Mouse (Mus musculus) ES-E14 (cell line): ENCODE results near the gene Bricd5. TPM values are rescaled to one million over a fixed set of nuclear protein-coding genes. Genes with fewer than 3 reads are reported as not detected.

Experiments used
- DNase-seq: peaks from one replicate; pipeline ENCODE4 v3.0.0-alpha.2; 2013; ENCODE audit warnings: low read depth, low spot score
- H3K27ac ChIP-seq: 2 replicates; pipeline ENCODE4 v1.5.1; 2012; ENCODE audit warnings: low read depth, mild to moderate bottlenecking, low read length, moderate library complexity, mixed read lengths; ENCODE audit not compliant: poor library complexity, insufficient read depth, severe bottlenecking
- H3K36me3 ChIP-seq: 2 replicates; pipeline ENCODE4 v1.6.1; 2012; ENCODE audit warnings: mild to moderate bottlenecking, low read length, moderate library complexity, mixed read lengths; ENCODE audit not compliant: control insufficient read depth, poor library complexity, insufficient read depth, severe bottlenecking
- H3K4me1 ChIP-seq, 2 experiments: fragments of 150-350 bp in 1 of 2; sonication (generic) in 1 of 2; 2 replicates each; pipeline ENCODE4 v1.6.1; 2012; ENCODE audit warnings: low read length in 2 of 2, mild to moderate bottlenecking in 1 of 2, mixed read lengths in 1 of 2; ENCODE audit not compliant: control insufficient read depth in 2 of 2, insufficient read depth in 2 of 2, poor library complexity in 1 of 2
- H3K4me3 ChIP-seq, 2 experiments: fragments of 150-350 bp in 1 of 2; sonication (generic) in 1 of 2; 2 replicates each; pipeline ENCODE4 v1.5.1; 2012; ENCODE audit warnings: low read length in 2 of 2, low read depth in 1 of 2, mild to moderate bottlenecking in 1 of 2, mixed read lengths in 1 of 2; ENCODE audit not compliant: insufficient read depth in 1 of 2, poor library complexity in 1 of 2, severe bottlenecking in 1 of 2
- H3K9ac ChIP-seq: 2 replicates; pipeline ENCODE4 v1.6.1; 2012; ENCODE audit warnings: low read depth, mild to moderate bottlenecking, low read length, mixed read lengths; ENCODE audit not compliant: poor library complexity, insufficient read depth, severe bottlenecking
- H3K9me3 ChIP-seq: fragments of 150-350 bp; sonication (generic); 2 replicates; pipeline ENCODE4 v1.6.1; 2012; ENCODE audit warnings: low read depth, mild to moderate bottlenecking, low read length; ENCODE audit not compliant: control insufficient read depth, insufficient read depth
- CHD2 ChIP-seq: IDR thresholded peaks from 2 replicates; pipeline ENCODE4 v1.6.1; 2014; ENCODE audit warnings: mild to moderate bottlenecking, low read depth, low read length, inconsistent platforms
- HCFC1 ChIP-seq: IDR thresholded peaks from 2 replicates; pipeline ENCODE4 v1.6.1; 2012; ENCODE audit warnings: low read length, inconsistent platforms, borderline replicate concordance; ENCODE audit not compliant: insufficient read depth
- MAFK ChIP-seq: IDR thresholded peaks from 2 replicates; pipeline ENCODE4 v1.6.1; 2014; ENCODE audit warnings: mild to moderate bottlenecking, low read depth, low read length, inconsistent platforms; ENCODE audit not compliant: insufficient read depth
- ZC3H11A ChIP-seq: IDR thresholded peaks from 2 replicates; pipeline ENCODE4 v1.6.1; 2012; ENCODE audit warnings: low read depth, mild to moderate bottlenecking, inconsistent platforms, low read length, borderline replicate concordance
- ZNF384 ChIP-seq: IDR thresholded peaks from 2 replicates; pipeline ENCODE4 v1.6.1; 2012; ENCODE audit warnings: low read depth, low read length, inconsistent platforms
- in situ Hi-C, 2 experiments: fragments of 600-800 bp; cut with MboI; formaldehyde crosslinking; loops; one replicate each; pipeline ENCODE4 v1.15.1; 2025; ENCODE audit warnings: low sequenced_read_pairs in 2 of 2, inconsistent platforms in 1 of 2; ENCODE audit not compliant: unreplicated experiment in 2 of 2
- total RNA-seq: library from RNA; depleted of rRNA; stranded (reverse); fragments of 300-350 nt; gene quantifications from 2 replicates; pipeline ENCODE4 v1.2.3, GENCODE M21; 2012

Gene Bricd5
- total RNA-seq, 1 experiment, result 1.4 TPM

DNA sequence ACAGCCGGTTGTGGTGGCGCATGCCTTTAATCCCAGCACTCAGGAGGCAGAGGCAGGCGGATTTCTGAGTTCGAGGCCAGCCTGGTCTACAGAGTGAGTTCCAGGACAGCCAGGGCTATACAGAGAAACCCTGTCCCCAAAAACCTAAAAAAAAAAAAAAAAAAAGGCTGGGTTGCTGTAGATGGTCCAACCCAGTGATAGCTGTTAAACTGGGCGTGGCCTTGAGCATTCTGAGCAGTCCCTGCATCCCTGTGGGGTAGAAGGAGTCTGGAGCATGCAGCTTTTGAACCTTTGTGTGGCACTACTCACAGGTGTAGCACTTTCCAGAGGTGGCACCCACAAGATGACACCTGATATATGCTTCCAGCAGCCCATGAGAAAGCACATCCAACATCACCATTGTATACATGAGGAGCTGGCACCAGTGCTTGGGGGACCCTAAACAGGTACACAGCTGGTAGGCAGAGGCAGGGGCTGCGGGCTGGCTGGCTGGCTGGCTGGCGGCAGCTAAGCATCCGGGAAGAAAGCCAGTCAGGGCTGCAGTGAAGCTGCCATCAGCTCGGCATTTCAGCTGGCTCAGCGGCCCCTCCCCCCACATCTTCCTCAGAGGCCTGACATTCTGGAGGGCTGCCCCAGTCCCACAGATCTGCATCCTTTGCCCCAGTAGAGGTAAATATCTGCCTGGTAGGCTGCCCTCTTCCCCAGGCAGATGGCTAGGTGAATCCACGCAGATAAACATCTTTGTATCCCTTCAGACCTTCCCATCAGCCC, 11.6 kb downstream of the Bricd5 start:
- Histone ChIP-seq H3K9me3 (no peaks in the 10 kb centered on the region), H3K36me3 (no peaks in the 10 kb centered on the region), H3K9ac (no peak overlapping the region), H3K4me1 (peaks cover 4 to 8% of the 10 kb centered on the region in 2 experiments; a peak in 3 of 4 replicates), H3K4me3 (no peak overlapping the region), H3K27ac (no peak overlapping the region; the same call in 1 of the 2 replicates)
- TF ChIP-seq HCFC1 (no peak), ZNF384 (peak; percentile 57; the same call in 1 of the 2 replicates), CHD2 (no peak), MAFK (peak; percentile 73), ZC3H11A (no peak)
- in situ Hi-C loops, result no loop called here
- DNase-seq, result no peak

GRCm38 (mm10) chr17:24488186-24488661, 14.5 kb downstream of the Bricd5 start, which contains the start of gene Caskin1:
TSS of gene Caskin1 (plus strand) at chr17:24488601.
- in situ Hi-C loops, result no loop called here
- Histone ChIP-seq H3K4me3 (peak within 1 kb of the TSS; percentile 87 to 92), H3K4me1 (peaks cover 4 to 9% of the 10 kb centered on the region in 2 experiments; a peak in 3 of 4 replicates), H3K9me3 (no peaks in the 10 kb centered on the region), H3K36me3 (no peaks in the 10 kb centered on the region), H3K27ac (no peak within 1 kb of the TSS), H3K9ac (peak within 1 kb of the TSS; percentile 78)
- TF ChIP-seq HCFC1 (no peak), ZC3H11A (no peak), MAFK (no peak), ZNF384 (no peak), CHD2 (no peak)
- DNase-seq, result no peak

DNA sequence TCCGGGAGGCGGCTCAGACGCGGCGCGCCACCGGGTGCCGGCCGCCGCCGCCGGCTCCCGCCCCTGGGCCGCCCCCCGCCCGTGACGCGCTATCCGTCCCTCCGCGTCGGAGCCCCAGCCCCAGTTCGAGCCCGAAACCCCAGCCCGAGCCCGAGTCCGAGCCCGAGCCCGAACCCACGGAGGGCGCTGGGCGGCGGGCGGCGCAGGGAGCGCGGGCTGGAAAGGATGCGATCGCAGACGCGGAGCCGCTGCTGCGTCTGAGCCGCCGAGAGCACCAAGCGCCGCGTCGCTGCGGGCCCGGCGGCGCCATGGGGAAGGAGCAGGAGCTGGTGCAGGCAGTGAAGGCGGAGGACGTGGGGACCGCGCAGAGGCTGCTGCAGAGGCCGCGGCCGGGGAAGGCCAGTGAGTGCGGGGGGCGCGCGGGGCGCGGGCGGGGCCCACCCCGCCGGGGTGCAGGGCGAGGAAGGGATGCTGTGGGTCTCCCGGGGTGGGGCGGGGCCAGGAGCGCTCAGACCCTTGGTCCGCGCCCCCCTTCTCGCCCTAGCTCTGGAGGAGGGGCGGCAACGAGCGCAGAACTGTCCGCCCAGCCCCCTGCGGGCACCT, 15.1 kb downstream of the Bricd5 start:
- in situ Hi-C loops, result no loop called here
- Histone ChIP-seq H3K9me3 (no peaks in the 10 kb centered on the region), H3K9ac (peak overlapping the region; percentile 78), H3K27ac (no peak overlapping the region), H3K4me3 (peak overlapping the region; percentile 87 to 92), H3K36me3 (no peaks in the 10 kb centered on the region), H3K4me1 (peaks cover 4 to 9% of the 10 kb centered on the region in 2 experiments; a peak in 3 of 4 replicates)
- no peak for DNase-seq
- no peak for TF ChIP-seq ZNF384
- no peak for TF ChIP-seq ZC3H11A
- TF ChIP-seq CHD2, result no peak

DNA sequence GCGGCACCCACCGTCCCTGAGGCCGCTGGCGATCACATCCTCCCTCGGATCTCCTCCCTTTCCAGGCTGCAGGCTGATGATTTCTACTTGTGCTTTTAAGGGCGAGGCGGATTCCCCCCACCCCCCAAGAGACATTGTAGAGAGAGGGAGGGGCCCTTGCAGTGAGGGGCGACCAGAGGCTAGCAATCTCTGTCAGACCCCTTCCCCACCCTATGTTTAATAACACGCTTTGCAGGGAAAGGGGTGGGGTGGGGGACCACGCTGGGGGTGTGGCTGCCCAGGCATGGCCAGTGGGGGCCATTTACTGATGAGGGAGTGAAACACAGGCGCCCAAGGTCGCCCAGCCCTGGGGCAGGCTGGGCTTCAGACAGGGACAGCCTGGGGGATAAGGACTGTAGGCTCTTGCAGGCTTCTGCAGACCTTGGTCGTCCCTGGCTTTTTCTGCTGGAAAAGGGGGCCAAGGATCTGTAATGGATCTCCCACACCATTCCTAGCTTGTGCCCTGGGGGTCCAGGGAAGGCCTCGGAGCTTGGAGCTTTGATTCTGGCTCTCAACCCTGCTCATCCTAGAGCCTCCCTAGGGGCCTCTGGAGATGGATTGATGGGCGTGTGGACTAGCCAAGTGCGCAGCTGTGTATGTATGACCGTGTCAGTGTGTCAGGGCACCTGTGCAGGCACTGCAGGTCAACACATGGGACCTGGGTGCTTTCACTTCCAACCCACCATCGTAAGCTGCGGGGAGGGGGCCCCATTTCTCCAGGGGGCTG, 15.8 kb downstream of the Bricd5 start:
- in situ Hi-C loops, result no loop called here
- H3K9ac ChIP-seq, result peak overlapping the region; percentile 78; the same call in 1 of the 2 replicates
- H3K4me1 ChIP-seq, result peaks cover 4 to 9% of the 10 kb centered on the region in 2 experiments; a peak in 3 of 4 replicates
- TF ChIP-seq HCFC1 (no peak), CHD2 (no peak), ZC3H11A (no peak), ZNF384 (no peak), MAFK (no peak)
- H3K27ac ChIP-seq, result no peak overlapping the region
- no peaks in the 10 kb centered on the region for H3K36me3 ChIP-seq
- peak overlapping the region; percentile 87 to 92; a peak in 3 of 4 replicates for H3K4me3 ChIP-seq
- no peak for DNase-seq
- H3K9me3 ChIP-seq, result no peaks in the 10 kb centered on the region
